Mouse (Mus musculus) C2C12 (cell line): ENCODE data around the gene Pdss2.

Experiments
- CTCF ChIP-seq: IDR thresholded peaks from one replicate; pipeline ENCODE4 v1.5.1; 2011; ENCODE audit not compliant: control insufficient read depth, insufficient read depth, insufficient read length
- MAX ChIP-seq: IDR thresholded peaks from one replicate; pipeline ENCODE4 v1.6.1; 2011; ENCODE audit warnings: mild to moderate bottlenecking, control low read depth
- MYOG ChIP-seq: IDR thresholded peaks from one replicate; pipeline ENCODE4 v1.6.1; 2011; ENCODE audit not compliant: control insufficient read depth, insufficient read length; ENCODE audit errors: extremely low read depth
- USF1 ChIP-seq: IDR thresholded peaks from one replicate; pipeline ENCODE4 v1.6.1; 2011; ENCODE audit warnings: low read depth, mild to moderate bottlenecking, control low read depth, moderate library complexity

- TF ChIP-seq CTCF, result no peak
- TF ChIP-seq MAX, result no peak
- no peak for TF ChIP-seq MYOG
- TF ChIP-seq USF1, result no peak
Measured at GRCm38 (mm10) chr10:43463227-43463626, 241.9 kb downstream of the Pdss2 start.
